Mouse (Mus musculus) embryonic facial prominence, embryonic 10.5 days (tissue): ENCODE measurements around the gene Nabp2. TPM values are rescaled to one million over a fixed set of nuclear protein-coding genes. Genes with fewer than 3 reads are reported as not detected.
A peak's percentile ranks its signal among the peaks of the same experiment; 100 is the strongest.

Source experiments
- DNase-seq: peaks from one replicate; pipeline ENCODE4 v3.0.0-alpha.2; 2017; ENCODE audit warnings: low spot score
- H3K27ac ChIP-seq: fragments of 300-500 bp; sonication (generic); replicated peaks from 2 replicates; pipeline ENCODE4 v1.5.1; 2016; ENCODE audit warnings: mild to moderate bottlenecking
- H3K27me3 ChIP-seq: fragments of 300-500 bp; sonication (generic); replicated peaks from 2 replicates; pipeline ENCODE4 v1.6.1; 2016; ENCODE audit warnings: low read depth, mild to moderate bottlenecking; ENCODE audit not compliant: poor library complexity, severe bottlenecking
- H3K36me3 ChIP-seq: fragments of 300-500 bp; sonication (generic); replicated peaks from 2 replicates; pipeline ENCODE4 v1.6.1; 2016; ENCODE audit warnings: mild to moderate bottlenecking, moderate library complexity
- H3K4me1 ChIP-seq: fragments of 300-500 bp; sonication (generic); 2 replicates; pipeline ENCODE4 v1.6.1; 2016
- H3K4me3 ChIP-seq: fragments of 300-500 bp; sonication (generic); 2 replicates; pipeline ENCODE4 v1.5.1; 2016; ENCODE audit warnings: mild to moderate bottlenecking, moderate library complexity
- H3K9me3 ChIP-seq: fragments of 300-500 bp; sonication (generic); 2 replicates; pipeline ENCODE4 v1.6.1; 2016; ENCODE audit warnings: mild to moderate bottlenecking
- WGBS: fragments of 180-500 bp; shearing (Covaris S2); methylation state at CpG from one replicate; pipeline ENCODE4 v1.1.7; 2016; 5-methylcytosine and 5-hydroxymethylcytosine counted together
- polyA plus RNA-seq: library from polyadenylated mRNA; unstranded; fragments of >200 nt; fragmentation: Nextera tagmentation; extraction: Ambion mirVana; gene quantifications from 2 replicates; pipeline ENCODE4 v1.2.1, GENCODE M21; 2016

The Nabp2 gene
- polyA plus RNA-seq, 1 experiment from 2014 or later: 119 TPM

DNA sequence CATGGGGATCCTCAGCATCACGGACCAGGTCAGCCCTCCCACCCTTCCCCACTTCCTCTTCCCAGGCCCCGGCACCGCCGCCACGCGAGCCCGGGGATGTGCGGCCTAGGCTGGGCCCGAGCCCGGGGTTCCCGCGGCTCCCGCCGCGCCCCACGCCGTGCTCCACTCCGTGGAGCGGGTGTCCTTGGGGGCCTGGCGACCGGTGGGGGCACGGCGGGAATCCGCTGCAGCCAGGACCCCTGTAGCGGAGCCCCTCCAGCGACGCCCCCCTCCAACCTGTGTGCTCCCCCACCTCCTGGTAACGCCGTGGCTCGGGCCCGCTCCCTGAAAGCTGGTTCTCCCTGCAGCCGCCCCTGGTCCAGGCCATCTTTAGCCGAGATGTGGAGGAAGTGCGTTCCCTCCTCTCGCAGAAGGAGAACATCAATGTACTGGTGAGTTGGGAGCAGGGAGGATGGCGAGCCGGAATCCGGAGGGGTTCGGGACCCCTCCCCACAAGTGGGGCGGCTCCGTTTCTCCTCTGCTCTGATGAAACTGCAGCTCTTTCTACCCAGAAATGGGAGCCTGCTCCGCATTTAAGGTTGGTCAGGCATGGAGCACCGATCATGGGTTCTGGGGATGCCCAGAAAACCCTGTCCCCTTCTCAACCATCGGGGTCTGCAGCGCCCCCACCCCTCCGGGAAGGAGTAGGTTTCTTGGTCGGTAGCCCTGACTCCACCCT, 33.9 kb downstream of the Nabp2 start:
- Histone ChIP-seq H3K27ac (peak overlapping the region; percentile 99), H3K36me3 (peaks cover 43% of the 10 kb centered on the region), H3K4me3 (peak overlapping the region; percentile 78), H3K9me3 (no peaks in the 10 kb centered on the region), H3K27me3 (no peaks in the 10 kb centered on the region), H3K4me1 (peaks cover 32% of the 10 kb centered on the region)
- peak; percentile 81 for DNase-seq
- WGBS: under 1% methylated on average over 47 of the region's 47 CpGs

DNA sequence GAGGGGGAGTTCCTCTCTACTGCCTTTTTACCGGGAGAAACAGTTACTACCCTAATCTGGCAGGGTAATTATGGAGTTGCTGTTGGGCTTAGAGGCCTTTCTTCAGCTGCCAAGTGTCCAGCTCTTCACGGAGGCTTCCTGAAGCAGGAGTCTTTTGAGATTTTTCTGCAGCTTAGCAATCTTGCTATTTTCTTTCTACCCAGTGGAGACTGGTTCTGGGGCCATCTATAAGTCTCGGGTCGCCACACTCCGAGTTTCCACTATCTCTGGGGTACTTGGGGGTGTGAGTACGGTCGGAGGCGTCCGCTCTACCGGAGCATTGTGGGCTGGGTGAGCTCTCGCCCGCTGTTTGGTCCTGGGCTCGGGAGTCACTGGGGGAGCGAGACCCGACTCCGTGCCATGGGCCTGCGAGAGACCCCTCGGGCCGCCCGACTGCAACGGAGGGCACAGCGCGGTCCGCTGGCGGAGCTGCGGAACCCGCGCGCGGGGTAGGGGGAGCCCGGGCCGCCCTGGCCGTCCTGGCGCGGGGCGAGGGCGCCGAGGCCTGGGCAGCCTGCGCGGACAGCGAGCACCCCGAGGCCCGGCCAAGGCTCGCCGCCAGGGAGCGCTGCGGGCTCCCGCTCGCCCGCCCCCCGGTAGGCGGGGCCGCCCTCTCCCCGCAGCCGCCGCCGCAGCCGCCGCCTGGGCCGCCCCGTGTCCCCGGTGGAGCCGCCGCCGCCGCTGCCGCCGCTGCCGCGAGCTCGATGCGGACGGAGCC, 34.7 kb downstream of the Nabp2 start, which contains the start of gene Ankrd52:
Gene Ankrd52 (plus strand): TSS at position 661 of the 757 bp plus-strand sequence.
- Histone ChIP-seq H3K27me3 (no peaks in the 10 kb centered on the region), H3K36me3 (peaks cover 36% of the 10 kb centered on the region), H3K4me3 (peak within 1 kb of the TSS; percentile 78), H3K9me3 (no peaks in the 10 kb centered on the region), H3K27ac (peak within 1 kb of the TSS; percentile 99), H3K4me1 (peaks cover 32% of the 10 kb centered on the region)
- DNase-seq: peak; percentile 89
- under 1% methylated on average over 73 of the region's 73 CpGs for WGBS

DNA sequence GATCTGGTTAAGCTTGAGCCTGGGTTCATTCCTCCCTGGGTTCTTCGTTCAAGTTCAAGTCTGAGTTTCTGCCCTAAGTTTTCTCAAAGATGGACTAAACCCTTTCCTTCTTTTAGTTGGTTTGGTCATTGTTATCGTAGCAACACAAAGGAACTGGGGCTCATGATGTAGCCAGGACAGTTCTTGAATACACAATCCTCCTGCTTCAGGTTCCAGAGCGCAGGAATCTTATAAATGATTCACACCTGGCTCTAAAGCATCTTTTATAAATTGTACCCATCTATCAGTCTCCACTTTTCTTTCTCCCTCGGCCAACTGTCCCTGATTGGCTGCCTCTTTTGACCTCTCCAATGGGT, 35.2 kb downstream of the Nabp2 start:
- H3K27me3 ChIP-seq: no peaks in the 10 kb centered on the region
- DNase-seq: no peak
- H3K27ac ChIP-seq: peak overlapping the region; percentile 99
- H3K4me1 ChIP-seq: peaks cover 32% of the 10 kb centered on the region
- peak overlapping the region; percentile 78 for H3K4me3 ChIP-seq
- 50% methylated on average over 4 of the region's 4 CpGs for WGBS
- peaks cover 30% of the 10 kb centered on the region for H3K36me3 ChIP-seq
- no peaks in the 10 kb centered on the region for H3K9me3 ChIP-seq

DNA sequence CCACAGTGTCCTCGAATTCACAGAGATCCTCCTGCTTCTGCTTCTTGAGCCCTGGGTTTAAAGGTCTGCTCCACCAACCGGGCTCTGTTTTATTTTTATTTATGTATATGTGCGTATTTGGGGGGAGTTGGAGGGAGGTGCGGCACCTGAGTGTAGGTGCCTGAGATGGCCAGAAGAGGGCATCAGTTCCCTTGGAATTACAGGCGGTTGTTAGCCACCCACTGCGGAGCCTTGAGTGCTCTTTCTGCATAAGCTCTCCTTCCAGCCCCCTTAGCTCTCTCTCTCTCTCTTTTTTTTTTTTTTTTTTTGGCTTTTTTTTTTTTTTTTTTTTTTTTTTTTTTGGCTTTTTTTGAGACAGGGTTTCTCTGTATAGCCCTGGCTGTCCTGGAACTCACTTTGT, 36.9 kb downstream of the Nabp2 start:
- H3K27ac ChIP-seq: no peak overlapping the region
- no peak overlapping the region for H3K4me3 ChIP-seq
- H3K4me1 ChIP-seq: peaks cover 32% of the 10 kb centered on the region
- H3K27me3 ChIP-seq: no peaks in the 10 kb centered on the region
- WGBS: 78% methylated on average over 6 of the region's 6 CpGs
- H3K9me3 ChIP-seq: no peaks in the 10 kb centered on the region
- peaks cover 14% of the 10 kb centered on the region for H3K36me3 ChIP-seq
- no peak for DNase-seq

DNA sequence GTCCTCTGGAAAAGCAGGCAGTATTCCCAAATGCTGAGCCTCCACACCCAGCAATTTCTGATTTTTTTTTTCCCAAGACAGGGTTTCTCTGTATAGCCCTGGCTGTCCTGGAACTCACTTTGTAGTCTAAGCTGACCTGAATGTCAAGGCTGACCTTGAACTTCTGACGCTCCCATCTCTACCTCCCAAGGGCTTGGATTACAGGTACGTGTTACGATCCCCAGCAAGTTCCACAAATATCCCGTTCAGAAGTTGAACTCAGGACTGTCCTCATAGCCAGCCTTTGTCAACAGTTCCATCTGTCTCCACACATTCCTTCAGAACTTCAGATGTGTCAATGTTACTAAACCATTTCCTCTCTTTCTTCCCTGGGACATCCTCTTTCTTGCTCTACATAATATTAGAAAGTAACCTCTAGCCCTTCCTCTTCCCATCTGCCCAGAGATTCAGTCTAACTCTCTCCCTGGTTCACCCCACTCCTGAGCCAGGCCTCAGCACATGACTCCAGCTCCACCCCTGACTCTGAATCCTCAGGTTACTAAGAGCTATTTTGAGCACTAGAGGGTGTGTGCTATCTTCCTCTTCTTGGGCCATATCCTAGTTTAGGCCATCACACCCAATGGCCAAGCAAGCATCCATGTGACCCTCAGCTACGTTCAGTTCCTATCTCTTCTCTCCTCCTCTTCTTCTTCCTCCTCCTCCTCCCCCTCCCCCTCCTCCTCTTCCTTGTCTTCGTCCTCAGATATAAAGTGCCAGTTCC, 38.1 kb downstream of the Nabp2 start:
- no peak overlapping the region for H3K27ac ChIP-seq
- WGBS: 84% methylated on average over 6 of the region's 6 CpGs
- no peak for DNase-seq
- no peaks in the 10 kb centered on the region for H3K9me3 ChIP-seq
- H3K4me3 ChIP-seq: no peak overlapping the region
- peaks cover 1% of the 10 kb centered on the region for H3K36me3 ChIP-seq
- H3K4me1 ChIP-seq: peaks cover 26% of the 10 kb centered on the region
- no peaks in the 10 kb centered on the region for H3K27me3 ChIP-seq

DNA sequence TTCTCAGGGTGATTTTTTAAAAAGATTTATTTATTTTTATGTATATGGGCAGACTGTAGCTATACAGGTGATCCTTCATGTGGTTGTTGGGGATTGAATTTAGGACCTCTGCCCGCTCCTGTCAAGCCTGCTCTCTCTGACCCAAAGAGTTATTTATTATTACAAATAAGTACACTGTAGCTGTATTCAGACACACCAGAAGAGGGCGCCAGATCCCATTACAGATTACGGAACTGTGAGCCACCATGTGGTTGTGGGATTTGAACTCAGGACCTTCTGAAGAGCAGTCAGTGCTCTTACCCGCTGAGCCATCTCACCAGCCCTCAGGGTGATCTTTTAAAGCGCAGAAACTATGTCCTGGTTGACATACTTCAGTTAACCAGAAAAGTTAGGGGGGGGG, 39.1 kb downstream of the Nabp2 start:
- 82% methylated on average over 5 of the region's 5 CpGs for WGBS
- H3K4me1 ChIP-seq: peaks cover 27% of the 10 kb centered on the region
- no peak overlapping the region for H3K4me3 ChIP-seq
- no peaks in the 10 kb centered on the region for H3K36me3 ChIP-seq
- H3K9me3 ChIP-seq: no peaks in the 10 kb centered on the region
- DNase-seq: no peak
- no peaks in the 10 kb centered on the region for H3K27me3 ChIP-seq
- no peak overlapping the region for H3K27ac ChIP-seq

DNA sequence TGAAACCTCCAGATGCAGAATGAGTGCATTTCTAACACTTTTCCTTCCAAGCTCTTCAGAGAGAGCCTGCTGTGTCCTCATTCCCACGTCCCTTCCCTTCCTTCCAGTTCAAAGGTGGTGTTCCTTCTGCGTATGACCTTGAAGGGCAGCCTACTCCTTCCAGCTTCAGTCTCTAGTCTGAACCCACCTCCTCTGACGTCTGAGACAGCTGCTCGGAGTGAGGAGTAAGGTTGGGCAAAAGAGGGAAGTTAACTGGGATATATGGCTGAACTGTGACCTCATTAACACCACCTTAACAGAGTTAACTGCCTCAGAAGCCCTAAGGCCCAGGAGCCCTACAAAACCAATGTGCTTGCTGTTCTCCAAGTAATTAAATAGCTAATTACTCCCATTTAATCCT, 40.7 kb downstream of the Nabp2 start:
- no peaks in the 10 kb centered on the region for H3K27me3 ChIP-seq
- no peaks in the 10 kb centered on the region for H3K9me3 ChIP-seq
- WGBS: 58% methylated on average over 4 of the region's 4 CpGs
- H3K36me3 ChIP-seq: peaks cover 6% of the 10 kb centered on the region
- DNase-seq: no peak
- no peak overlapping the region for H3K27ac ChIP-seq
- H3K4me1 ChIP-seq: peaks cover 15% of the 10 kb centered on the region
- no peak overlapping the region for H3K4me3 ChIP-seq

DNA sequence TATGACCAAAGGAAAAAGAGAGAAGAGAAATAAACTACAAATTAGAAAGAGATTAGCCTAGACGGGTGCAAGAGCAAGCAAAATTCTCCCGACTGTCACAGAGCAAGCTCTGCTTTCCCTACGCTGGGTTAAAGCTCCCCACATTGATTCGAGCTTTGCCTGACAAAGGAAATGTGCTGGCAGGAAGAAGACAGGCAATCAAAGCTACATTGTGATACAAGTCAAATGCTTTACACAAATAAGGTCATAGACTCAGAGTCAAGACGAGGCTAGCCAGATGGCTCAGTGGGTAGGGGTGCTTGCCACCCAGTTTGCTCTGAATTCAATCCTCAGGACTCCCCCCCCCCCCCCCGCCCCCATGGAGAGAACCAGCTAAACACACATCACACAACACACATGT, 41.3 kb downstream of the Nabp2 start:
- 67% methylated on average over 6 of the region's 6 CpGs for WGBS

DNA sequence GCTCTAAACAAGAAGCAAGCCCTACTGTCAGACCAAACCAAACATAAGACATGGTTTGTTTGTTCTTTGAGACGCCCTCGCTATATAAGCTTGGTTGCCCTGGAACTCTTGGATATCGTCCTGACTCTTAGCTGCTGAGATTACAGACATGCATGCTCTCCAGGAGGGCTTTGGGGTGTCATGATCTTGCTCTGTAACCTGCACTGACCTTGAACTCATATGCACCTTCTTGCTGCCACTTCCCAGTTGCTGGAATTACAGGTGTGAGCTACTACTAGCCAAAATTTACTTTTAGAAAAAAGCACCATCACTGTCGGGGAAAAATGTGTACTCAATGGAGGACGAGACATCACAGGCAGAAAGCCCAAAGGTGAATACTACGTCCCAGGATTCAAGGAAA, 41.7 kb downstream of the Nabp2 start:
- 79% methylated on average over 6 of the region's 6 CpGs for WGBS
- Histone ChIP-seq H3K27ac (peak overlapping the region; percentile 90), H3K4me3 (peak overlapping the region; percentile 79), H3K27me3 (no peaks in the 10 kb centered on the region), H3K4me1 (peaks cover 15% of the 10 kb centered on the region), H3K36me3 (peaks cover 16% of the 10 kb centered on the region), H3K9me3 (no peaks in the 10 kb centered on the region)
- no peak for DNase-seq

More for the DNA sequence above, 41.3 kb downstream of the Nabp2 start:
- Histone ChIP-seq H3K4me1 (peaks cover 15% of the 10 kb centered on the region), H3K27me3 (no peaks in the 10 kb centered on the region), H3K36me3 (peaks cover 11% of the 10 kb centered on the region), H3K9me3 (no peaks in the 10 kb centered on the region), H3K27ac (no peak overlapping the region), H3K4me3 (no peak overlapping the region)
- no peak for DNase-seq

DNA sequence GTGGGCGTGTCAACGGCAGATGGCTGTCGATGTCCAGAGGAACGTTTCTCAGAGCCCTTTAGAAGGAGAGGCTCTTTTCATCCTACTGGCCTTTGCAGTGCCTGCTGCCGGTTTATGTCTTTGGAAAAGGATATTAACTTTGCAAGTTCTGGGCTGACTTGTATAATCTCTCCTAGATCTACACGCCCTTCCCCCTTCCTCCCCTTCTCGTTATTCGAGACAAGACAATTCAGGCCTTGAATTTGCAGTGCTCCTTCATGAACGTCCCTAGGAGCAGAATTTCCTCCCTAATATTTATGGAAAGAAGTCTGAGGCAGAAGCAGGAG, 42.1 kb downstream of the Nabp2 start:
- Histone ChIP-seq H3K27me3 (no peaks in the 10 kb centered on the region), H3K4me1 (peaks cover 15% of the 10 kb centered on the region), H3K36me3 (peaks cover 20% of the 10 kb centered on the region), H3K4me3 (peak overlapping the region; percentile 79), H3K27ac (peak overlapping the region; percentile 90), H3K9me3 (no peaks in the 10 kb centered on the region)
- 9% methylated on average over 9 of the region's 9 CpGs for WGBS
- no peak for DNase-seq

DNA sequence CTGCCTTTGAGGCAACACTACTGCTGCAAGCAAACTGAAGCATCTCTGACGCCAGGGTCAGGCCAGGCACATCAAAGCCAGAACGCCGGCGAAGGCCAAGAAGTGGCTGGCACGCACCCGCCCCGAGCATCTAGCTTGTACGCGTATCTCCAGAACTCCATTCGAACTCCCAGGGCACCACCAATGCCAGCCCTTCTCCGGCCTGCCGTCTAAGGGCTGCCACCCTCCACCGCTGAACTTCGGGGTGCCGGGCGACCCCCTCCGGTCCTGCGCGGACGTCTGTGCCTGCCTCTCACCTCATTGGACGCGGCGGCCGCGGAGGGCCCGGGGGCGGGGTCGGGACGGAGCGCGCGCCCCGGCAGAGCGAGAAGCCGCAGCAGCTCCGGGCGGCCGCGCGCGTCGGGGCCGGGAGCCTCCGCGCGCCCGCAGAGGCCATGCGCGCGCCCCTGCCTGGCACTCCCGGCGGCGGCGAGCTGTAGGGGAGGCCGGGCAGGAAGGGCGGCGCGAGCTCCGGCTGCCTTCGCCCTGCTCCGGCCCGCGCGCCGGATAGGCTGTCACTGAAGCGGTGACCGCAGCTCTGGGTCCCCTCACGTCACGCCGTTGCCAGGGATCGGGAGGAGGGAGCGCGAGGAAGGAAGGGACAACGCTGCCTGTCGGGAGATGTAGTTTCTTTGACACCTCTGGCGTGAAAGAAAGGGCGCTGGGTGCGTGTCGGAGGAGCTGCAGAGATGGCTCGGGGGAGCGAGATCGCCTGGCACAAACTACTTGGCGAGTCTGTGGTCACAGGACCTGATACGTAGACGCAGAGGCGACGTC, 42.7 kb downstream of the Nabp2 start, which contains the start of gene Coq10a:
Gene Coq10a (minus strand): TSS at position 596 of the 816 bp plus-strand sequence.
- under 1% methylated on average over 87 of the region's 87 CpGs for WGBS
- no peaks in the 10 kb centered on the region for H3K9me3 ChIP-seq
- peaks cover 15% of the 10 kb centered on the region for H3K4me1 ChIP-seq
- peak; percentile 91 for DNase-seq
- H3K27me3 ChIP-seq: no peaks in the 10 kb centered on the region
- H3K4me3 ChIP-seq: peak within 1 kb of the TSS; percentile 79
- H3K27ac ChIP-seq: peak within 1 kb of the TSS; percentile 90
- H3K36me3 ChIP-seq: peaks cover 26% of the 10 kb centered on the region

DNA sequence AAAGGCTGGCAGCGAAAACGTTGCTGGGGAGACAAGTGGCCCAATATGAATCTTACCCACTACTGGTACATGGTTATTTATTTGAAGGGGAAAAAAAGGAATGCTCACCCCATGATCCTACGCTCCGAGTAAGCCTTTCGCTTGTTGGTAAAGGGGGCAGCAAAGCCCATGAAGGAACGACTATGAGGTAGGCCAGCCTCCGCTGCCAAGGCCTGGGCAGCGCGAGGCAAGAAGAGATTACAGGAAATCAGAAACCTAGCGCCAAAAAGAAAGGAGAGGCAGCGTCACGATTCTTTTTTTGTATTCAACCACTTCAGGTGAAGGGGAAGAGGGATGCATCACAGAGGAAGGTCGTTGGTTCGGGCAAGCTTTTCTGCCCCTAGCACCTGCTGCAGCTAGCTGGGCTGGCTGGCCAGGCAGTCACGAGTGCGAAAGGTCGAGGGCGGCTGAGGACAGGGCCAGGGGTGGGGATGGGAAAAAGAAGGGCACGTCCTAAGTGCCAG, 43.3 kb downstream of the Nabp2 start:
- Histone ChIP-seq H3K4me3 (peak overlapping the region; percentile 79), H3K36me3 (peaks cover 32% of the 10 kb centered on the region), H3K4me1 (peaks cover 15% of the 10 kb centered on the region), H3K9me3 (no peaks in the 10 kb centered on the region), H3K27me3 (no peaks in the 10 kb centered on the region), H3K27ac (peak overlapping the region; percentile 90)
- no peak for DNase-seq
- 17% methylated on average over 19 of the region's 19 CpGs for WGBS
